12 mouse cellular contexts compared by ENCODE assay signal in the genomic region with DNA sequence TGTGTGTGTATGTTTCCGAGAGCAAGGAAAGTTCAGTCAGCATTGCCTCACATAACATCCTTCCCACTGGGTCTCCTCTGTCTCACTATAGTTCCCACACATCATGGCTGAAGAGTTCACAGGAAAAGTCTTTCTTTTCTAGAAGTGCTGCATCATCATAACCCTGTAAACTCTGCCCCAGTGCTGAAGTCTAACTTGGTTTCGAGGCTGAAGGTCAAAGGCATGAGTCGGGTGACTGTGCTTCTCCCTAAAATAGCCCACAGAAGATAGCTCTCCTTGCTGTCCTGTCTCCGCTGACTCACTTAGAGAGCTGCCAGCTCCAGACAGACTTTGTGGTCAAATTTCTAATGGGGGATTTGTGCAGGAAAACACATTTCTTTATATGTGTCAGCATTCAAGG.
A peak's percentile ranks its signal among the peaks of the same experiment; 100 is the strongest.
DNase-seq lines count a peak whose midpoint lies in the region; ATAC-seq and TF ChIP-seq lines count a peak whose summit lies in the region.
"Had no signal": no experiment of that assay in that cellular context is flagged by ENCODE, and none has a peak within 500 bp of the region (broad histone marks: within the 10 kb centered on the region; RNA-seq: fewer than 3 reads in every experiment).

No protein-coding gene starts in this region.

- no peaks in the 10 kb centered on the region for H3K27me3 ChIP-seq in kidney, embryonic 16.5 days (ENCODE audit: insufficient read depth, low read length)
- no peaks in the 10 kb centered on the region for H3K27me3 ChIP-seq in heart, embryonic 16.5 days (ENCODE audit: control insufficient read depth, insufficient read depth, low read length)
- H3K27me3 ChIP-seq in liver, postnatal 0 days (ENCODE audit: insufficient read depth, low read length): no peaks in the 10 kb centered on the region
- no peaks in the 10 kb centered on the region for H3K27me3 ChIP-seq in forebrain, embryonic 13.5 days
- H3K27me3 ChIP-seq in hindbrain, embryonic 14.5 days (ENCODE audit: control insufficient read depth, insufficient read depth, low read length): no peaks in the 10 kb centered on the region
- H3K27me3 ChIP-seq: CH12.LX; stomach, embryonic 15.5 days had no signal

- no peak for TF ChIP-seq EP300 in liver, postnatal 0 days (IDR thresholded peaks at IDR 0.05; ENCODE audit: low read depth)

- H3K4me1 ChIP-seq in kidney, embryonic 16.5 days (ENCODE audit: insufficient read depth, low read length): no peaks in the 10 kb centered on the region
- H3K4me1 ChIP-seq in heart, embryonic 16.5 days (ENCODE audit: control insufficient read depth, insufficient read depth, low read length): peaks cover 5% of the 10 kb centered on the region; the same call in 1 of the 2 replicates
- no peaks in the 10 kb centered on the region for H3K4me1 ChIP-seq in liver, postnatal 0 days (ENCODE audit: insufficient read depth)
- H3K4me1 ChIP-seq in forebrain, embryonic 13.5 days: no peaks in the 10 kb centered on the region
- no peaks in the 10 kb centered on the region for H3K4me1 ChIP-seq in hindbrain, embryonic 14.5 days (replicated peaks; ENCODE audit: control insufficient read depth, insufficient read depth, low read length)
- H3K4me1 ChIP-seq: hindbrain, embryonic 10.5 days; stomach, embryonic 15.5 days had no signal

- DNase-seq in kidney, adult 18-20 months: no peak
- peak; percentile 28 for DNase-seq in adrenal gland, postnatal 25 days
- DNase-seq in liver, postnatal 0 days: no peak
- no peak for DNase-seq in right cerebral cortex, adult 2 months (ENCODE audit: low spot score in 2 of 2)
- no peak for DNase-seq in hindbrain, embryonic 14.5 days (ENCODE audit: low spot score)

- peak; percentile 65; the same call in 1 of the 2 replicates for ATAC-seq in kidney, embryonic 16.5 days (ENCODE audit: low FRiP score, low TSS enrichment)
- peak; percentile 79 for ATAC-seq in heart, embryonic 16.5 days (replicated peaks; ENCODE audit: extremely low read depth, insufficient read depth, low FRiP score)
- ATAC-seq in liver, postnatal 0 days: peak; percentile 76
- no peak for ATAC-seq in forebrain, embryonic 13.5 days
- no peak for ATAC-seq in hindbrain, embryonic 14.5 days (ENCODE audit: low FRiP score)
- ATAC-seq: forebrain, embryonic 16.5 days had no signal

- H3K36me3 ChIP-seq in kidney, embryonic 16.5 days (ENCODE audit: insufficient read depth, low read length): no peaks in the 10 kb centered on the region
- H3K36me3 ChIP-seq in heart, embryonic 16.5 days (ENCODE audit: control insufficient read depth, insufficient read depth): no peaks in the 10 kb centered on the region
- no peaks in the 10 kb centered on the region for H3K36me3 ChIP-seq in liver, postnatal 0 days (replicated peaks; ENCODE audit: insufficient read depth, low read length)
- no peaks in the 10 kb centered on the region for H3K36me3 ChIP-seq in forebrain, embryonic 13.5 days (ENCODE audit: poor library complexity, severe bottlenecking)
- no peaks in the 10 kb centered on the region for H3K36me3 ChIP-seq in hindbrain, embryonic 14.5 days (replicated peaks; ENCODE audit: control insufficient read depth, insufficient read depth)
- H3K36me3 ChIP-seq: hindbrain, embryonic 10.5 days; stomach, embryonic 15.5 days had no signal

- H3K9ac ChIP-seq in kidney, embryonic 16.5 days (replicated peaks; ENCODE audit: low read length): no peak overlapping the region
- no peak overlapping the region for H3K9ac ChIP-seq in heart, embryonic 16.5 days (ENCODE audit: low read length)
- H3K9ac ChIP-seq in liver, postnatal 0 days (replicated peaks): no peak overlapping the region
- H3K9ac ChIP-seq in forebrain, embryonic 13.5 days: no peak overlapping the region
- no peak overlapping the region for H3K9ac ChIP-seq in hindbrain, embryonic 14.5 days
- H3K9ac ChIP-seq: stomach, embryonic 15.5 days had no signal

- no peak overlapping the region for H3K27ac ChIP-seq in kidney, embryonic 16.5 days (ENCODE audit: low read length)
- H3K27ac ChIP-seq in heart, embryonic 16.5 days (ENCODE audit: low read length): no peak overlapping the region; the same call in 1 of the 2 replicates
- no peak overlapping the region for H3K27ac ChIP-seq in liver, postnatal 0 days (ENCODE audit: low read depth)
- no peak overlapping the region for H3K27ac ChIP-seq in forebrain, embryonic 13.5 days
- no peak overlapping the region for H3K27ac ChIP-seq in hindbrain, embryonic 14.5 days
- H3K27ac ChIP-seq: hindbrain, embryonic 10.5 days; stomach, embryonic 15.5 days had no signal

- WGBS in kidney, embryonic 16.5 days: 62% methylated on average over 4 of the region's 4 CpGs
- WGBS in heart, embryonic 16.5 days: 39% methylated on average over 4 of the region's 4 CpGs
- WGBS in liver, postnatal 0 days (ENCODE audit: insufficient replicate concordance): 34% methylated on average over 4 of the region's 4 CpGs
- WGBS in forebrain, embryonic 13.5 days: 84% methylated on average over 4 of the region's 4 CpGs
- 86% methylated on average over 4 of the region's 4 CpGs for WGBS in hindbrain, embryonic 14.5 days

- no peak overlapping the region for H3K4me3 ChIP-seq in kidney, embryonic 16.5 days (ENCODE audit: low read length)
- H3K4me3 ChIP-seq in heart, embryonic 16.5 days (ENCODE audit: low read length): no peak overlapping the region
- no peak overlapping the region for H3K4me3 ChIP-seq in liver, postnatal 0 days (ENCODE audit: low read depth, low read length)
- H3K4me3 ChIP-seq in forebrain, embryonic 13.5 days: no peak overlapping the region
- no peak overlapping the region for H3K4me3 ChIP-seq in hindbrain, embryonic 14.5 days (replicated peaks; ENCODE audit: low read length)
- H3K4me3 ChIP-seq: hindbrain, embryonic 10.5 days; stomach, embryonic 15.5 days had no signal

- TF ChIP-seq CTCF in liver, postnatal 0 days (IDR thresholded peaks at IDR 0.05; ENCODE audit: low read depth): no peak

- no peak overlapping the region for H3K4me2 ChIP-seq in kidney, embryonic 16.5 days (replicated peaks; ENCODE audit: low read depth, low read length)
- H3K4me2 ChIP-seq in heart, embryonic 16.5 days (ENCODE audit: low read depth, low read length): no peak overlapping the region
- no peak overlapping the region for H3K4me2 ChIP-seq in liver, postnatal 0 days (ENCODE audit: low read depth, low read length)
- no peak overlapping the region for H3K4me2 ChIP-seq in forebrain, embryonic 13.5 days
- no peak overlapping the region for H3K4me2 ChIP-seq in hindbrain, embryonic 14.5 days (replicated peaks)
- H3K4me2 ChIP-seq: stomach, embryonic 15.5 days had no signal

- no peaks in the 10 kb centered on the region for H3K9me3 ChIP-seq in kidney, embryonic 16.5 days (ENCODE audit: low read length)
- H3K9me3 ChIP-seq in heart, embryonic 16.5 days (replicated peaks; ENCODE audit: control insufficient read depth, low read length): no peaks in the 10 kb centered on the region
- H3K9me3 ChIP-seq in liver, postnatal 0 days (ENCODE audit: low read length): no peaks in the 10 kb centered on the region
- H3K9me3 ChIP-seq in forebrain, embryonic 13.5 days (replicated peaks): no peaks in the 10 kb centered on the region
- no peaks in the 10 kb centered on the region for H3K9me3 ChIP-seq in hindbrain, embryonic 14.5 days (ENCODE audit: control insufficient read depth, low read length)
- H3K9me3 ChIP-seq: hindbrain, embryonic 10.5 days; stomach, embryonic 15.5 days had no signal

Comparison
In these comparisons a context has a peak if more than half of its experiments do, and no peak if none do; other contexts are left out.
1. ATAC-seq: peak in kidney, embryonic 16.5 days (single experiment), heart, embryonic 16.5 days (single experiment) and liver, postnatal 0 days (single experiment); none in forebrain, embryonic 13.5 days (single experiment) and hindbrain, embryonic 14.5 days (single experiment).